Mouse (Mus musculus): ENCODE results near the gene Nf2. TPM values are rescaled to one million over a fixed set of nuclear protein-coding genes. Genes with fewer than 3 reads are reported as not detected.

Gene Nf2
- polyA plus RNA-seq, 1 experiment = 77.7 TPM

DNA sequence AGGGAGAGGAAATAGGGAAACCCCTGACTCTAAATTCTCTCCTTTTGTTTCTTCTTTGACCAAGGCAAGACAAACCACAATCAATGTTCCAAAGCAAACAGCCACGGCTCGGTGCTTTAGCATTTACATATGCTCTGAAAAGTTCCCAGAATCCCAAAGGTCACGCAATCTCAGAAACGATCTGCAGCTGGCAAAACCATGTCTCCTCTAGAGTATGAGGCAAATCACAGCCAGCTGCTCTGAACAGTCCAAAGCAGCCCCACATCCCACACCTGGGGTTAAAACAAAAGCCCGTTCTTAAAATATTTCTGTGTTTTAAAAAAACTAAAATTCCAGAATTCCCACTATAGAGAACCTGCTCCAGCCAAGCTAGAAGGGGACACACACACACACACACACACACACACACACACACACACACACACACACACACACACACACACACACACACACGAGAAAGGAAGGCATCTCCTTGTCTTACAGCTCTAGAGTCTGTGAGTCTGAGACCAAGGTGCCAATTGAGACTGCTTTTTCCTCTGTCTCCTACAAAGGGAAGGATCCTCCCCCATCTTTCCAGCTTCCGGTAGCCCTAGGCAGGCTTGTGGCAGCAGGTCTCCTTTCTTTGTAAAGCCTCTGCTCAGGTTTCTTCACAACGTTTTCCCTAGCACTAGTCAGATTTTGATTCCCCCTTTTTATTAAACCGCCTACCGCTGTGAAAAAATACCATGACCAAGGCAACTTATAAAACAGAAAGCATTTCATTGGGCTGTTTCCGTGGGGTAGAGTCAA, 12.7 kb upstream of the Nf2 start:
- peak overlapping the region; percentile 94 for H3K27ac ChIP-seq (ENCODE audit: insufficient read depth, low read length)
- peak overlapping the region; percentile 38 for H3K9ac ChIP-seq (ENCODE audit: low read depth, poor library complexity, severe bottlenecking)
- H3K36me3 ChIP-seq (ENCODE audit: control insufficient read depth, insufficient read depth, low read length, poor library complexity, severe bottlenecking) = no peaks in the 10 kb centered on the region
- H3K4me3 ChIP-seq (ENCODE audit: low read depth, low read length) = peak overlapping the region; percentile 34; the same call in 1 of the 2 replicates
- 0 out of 2 replicates have a peak, but pooled peaks have one; percentile 13 for TF ChIP-seq EP300 (IDR thresholded peaks at IDR 0.05; ENCODE audit: insufficient read depth, low read depth, low read length)
- no peak for TF ChIP-seq CTCF (IDR thresholded peaks at IDR 0.05; ENCODE audit: low read depth, low read length)
- TF ChIP-seq POLR2A (IDR thresholded peaks at IDR 0.05; ENCODE audit: insufficient read depth, low read length) = no peak
- H3K9me3 ChIP-seq (replicated peaks; ENCODE audit: control insufficient read depth, insufficient read depth, low read length, poor library complexity, severe bottlenecking) = no peaks in the 10 kb centered on the region
- no peaks in the 10 kb centered on the region for H3K27me3 ChIP-seq (ENCODE audit: control insufficient read depth, insufficient read depth, low read length, poor library complexity, severe bottlenecking)
- H3K4me1 ChIP-seq (ENCODE audit: control insufficient read depth, insufficient read depth, low read length) = peaks cover 6% of the 10 kb centered on the region

DNA sequence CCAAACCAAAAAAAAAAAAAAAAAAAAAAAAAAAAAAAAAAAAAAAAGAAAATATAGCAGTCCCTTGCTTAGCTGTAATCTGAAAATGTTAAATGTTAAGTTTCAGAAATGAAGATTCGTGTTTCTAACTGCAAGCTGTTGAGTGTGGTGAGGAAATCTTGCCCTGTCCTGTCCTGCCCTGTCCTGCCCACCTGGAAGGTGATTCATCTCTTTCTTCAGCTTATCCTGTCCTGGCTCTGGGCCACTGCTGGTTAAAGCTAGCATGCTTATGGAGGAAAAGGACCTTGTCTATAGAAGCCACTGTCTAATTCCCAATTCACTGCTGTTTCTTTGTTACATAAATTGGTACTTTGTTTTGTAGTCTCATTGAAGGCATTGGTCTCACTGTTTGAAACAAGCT, 11.7 kb upstream of the Nf2 start:
- H3K9me3 ChIP-seq (replicated peaks; ENCODE audit: control insufficient read depth, insufficient read depth, low read length, poor library complexity, severe bottlenecking) = no peaks in the 10 kb centered on the region
- peaks cover 6% of the 10 kb centered on the region for H3K4me1 ChIP-seq (ENCODE audit: control insufficient read depth, insufficient read depth, low read length)
- H3K9ac ChIP-seq (ENCODE audit: low read depth, poor library complexity, severe bottlenecking) = 0 out of 2 replicates have a peak overlapping the region, but pooled peaks have one; percentile 38
- no peak overlapping the region for H3K4me3 ChIP-seq (ENCODE audit: low read depth, low read length)
- no peaks in the 10 kb centered on the region for H3K36me3 ChIP-seq (ENCODE audit: control insufficient read depth, insufficient read depth, low read length, poor library complexity, severe bottlenecking)
- H3K27me3 ChIP-seq (ENCODE audit: control insufficient read depth, insufficient read depth, low read length, poor library complexity, severe bottlenecking) = no peaks in the 10 kb centered on the region
- peak overlapping the region; percentile 94 for H3K27ac ChIP-seq (ENCODE audit: insufficient read depth, low read length)
- TF ChIP-seq POLR2A (IDR thresholded peaks at IDR 0.05; ENCODE audit: insufficient read depth, low read length) (no peak), EP300 (IDR thresholded peaks at IDR 0.05; ENCODE audit: insufficient read depth, low read depth, low read length) (0 out of 2 replicates have a peak, but pooled peaks have one; percentile 11), CTCF (IDR thresholded peaks at IDR 0.05; ENCODE audit: low read depth, low read length) (no peak)

DNA sequence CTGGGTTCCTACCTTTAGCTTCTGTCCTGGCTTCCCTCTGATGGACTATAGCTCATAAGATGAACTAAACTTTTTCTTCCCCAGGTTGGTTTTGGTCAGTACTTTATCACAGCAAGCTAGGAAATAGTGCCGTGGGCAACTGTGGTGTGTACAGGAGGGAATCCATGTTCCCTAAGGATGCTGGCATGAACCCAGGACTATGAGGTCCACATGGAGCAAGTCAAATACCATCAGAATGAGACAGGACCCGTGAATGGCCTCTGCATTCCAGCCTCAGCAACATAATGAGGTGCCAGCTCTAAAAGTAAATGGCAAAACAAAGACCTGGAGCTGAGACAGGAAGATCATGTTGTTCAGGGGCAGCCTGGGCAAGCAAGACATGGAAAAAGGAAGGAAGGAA, 9.1 kb upstream of the Nf2 start:
- no peak overlapping the region for H3K27ac ChIP-seq (ENCODE audit: insufficient read depth, low read length)
- TF ChIP-seq EP300 (IDR thresholded peaks at IDR 0.05; ENCODE audit: insufficient read depth, low read depth, low read length) = no peak
- TF ChIP-seq POLR2A (IDR thresholded peaks at IDR 0.05; ENCODE audit: insufficient read depth, low read length) = no peak
- TF ChIP-seq CTCF (IDR thresholded peaks at IDR 0.05; ENCODE audit: low read depth, low read length) = no peak
- no peak overlapping the region for H3K4me3 ChIP-seq (ENCODE audit: low read depth, low read length)
- no peak overlapping the region for H3K9ac ChIP-seq (ENCODE audit: low read depth, poor library complexity, severe bottlenecking)
- no peaks in the 10 kb centered on the region for H3K27me3 ChIP-seq (ENCODE audit: control insufficient read depth, insufficient read depth, low read length, poor library complexity, severe bottlenecking)
- peaks cover 8% of the 10 kb centered on the region for H3K4me1 ChIP-seq (ENCODE audit: control insufficient read depth, insufficient read depth, low read length)
- H3K36me3 ChIP-seq (ENCODE audit: control insufficient read depth, insufficient read depth, low read length, poor library complexity, severe bottlenecking) = no peaks in the 10 kb centered on the region
- no peaks in the 10 kb centered on the region for H3K9me3 ChIP-seq (replicated peaks; ENCODE audit: control insufficient read depth, insufficient read depth, low read length, poor library complexity, severe bottlenecking)

DNA sequence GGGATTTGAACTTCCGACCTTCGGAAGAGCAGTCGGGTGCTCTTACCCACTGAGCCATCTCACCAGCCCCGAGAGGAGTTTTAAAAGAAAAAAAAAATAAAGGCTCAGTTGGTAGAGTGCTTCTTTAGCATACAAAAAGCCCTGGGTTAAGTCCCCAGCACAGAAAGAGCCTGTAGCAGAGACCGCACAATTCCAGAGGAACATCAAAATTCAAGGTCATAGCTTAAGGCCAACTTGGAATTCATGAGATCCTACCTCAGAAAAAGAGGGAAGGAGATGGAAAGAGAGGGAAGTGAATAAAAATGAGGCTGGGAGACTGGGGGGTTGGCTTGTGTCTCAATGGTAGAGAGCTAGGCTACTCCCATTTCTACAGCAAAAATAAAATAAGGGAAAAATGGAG, 4.8 kb upstream of the Nf2 start:
- H3K9ac ChIP-seq (ENCODE audit: low read depth, poor library complexity, severe bottlenecking) = no peak overlapping the region
- peak overlapping the region; percentile 94 for H3K27ac ChIP-seq (ENCODE audit: insufficient read depth, low read length)
- H3K27me3 ChIP-seq (ENCODE audit: control insufficient read depth, insufficient read depth, low read length, poor library complexity, severe bottlenecking) = no peaks in the 10 kb centered on the region
- peaks cover 2% of the 10 kb centered on the region for H3K4me1 ChIP-seq (ENCODE audit: control insufficient read depth, insufficient read depth, low read length)
- no peak for TF ChIP-seq CTCF (IDR thresholded peaks at IDR 0.05; ENCODE audit: low read depth, low read length)
- TF ChIP-seq POLR2A (IDR thresholded peaks at IDR 0.05; ENCODE audit: insufficient read depth, low read length) = no peak
- TF ChIP-seq EP300 (IDR thresholded peaks at IDR 0.05; ENCODE audit: insufficient read depth, low read depth, low read length) = no peak
- H3K4me3 ChIP-seq (ENCODE audit: low read depth, low read length) = no peak overlapping the region
- no peaks in the 10 kb centered on the region for H3K36me3 ChIP-seq (ENCODE audit: control insufficient read depth, insufficient read depth, low read length, poor library complexity, severe bottlenecking)
- H3K9me3 ChIP-seq (replicated peaks; ENCODE audit: control insufficient read depth, insufficient read depth, low read length, poor library complexity, severe bottlenecking) = peaks cover 8% of the 10 kb centered on the region

DNA sequence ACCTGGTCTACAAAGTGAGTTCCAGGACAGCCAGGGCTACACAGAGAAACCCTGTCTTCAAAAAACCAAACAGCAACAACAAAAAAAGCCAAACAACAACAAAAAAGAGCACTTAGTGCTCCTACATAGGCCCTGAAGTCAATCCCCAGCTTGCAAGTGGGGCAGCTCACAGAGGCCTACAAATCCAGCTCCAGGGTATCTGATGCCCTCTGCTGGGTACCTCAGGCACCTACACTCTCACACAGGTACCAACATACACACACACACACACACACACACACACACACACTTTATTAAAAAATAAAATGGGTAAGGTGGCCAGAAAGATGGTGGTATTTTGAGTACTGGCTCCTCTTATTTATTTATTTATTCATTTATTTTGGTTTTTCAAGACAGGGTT, 3.7 kb upstream of the Nf2 start:
- Histone ChIP-seq H3K27me3 (ENCODE audit: control insufficient read depth, insufficient read depth, low read length, poor library complexity, severe bottlenecking) (no peaks in the 10 kb centered on the region), H3K4me1 (ENCODE audit: control insufficient read depth, insufficient read depth, low read length) (peaks cover 2% of the 10 kb centered on the region), H3K27ac (ENCODE audit: insufficient read depth, low read length) (no peak overlapping the region), H3K9me3 (replicated peaks; ENCODE audit: control insufficient read depth, insufficient read depth, low read length, poor library complexity, severe bottlenecking) (peaks cover 8% of the 10 kb centered on the region), H3K9ac (ENCODE audit: low read depth, poor library complexity, severe bottlenecking) (no peak overlapping the region), H3K36me3 (ENCODE audit: control insufficient read depth, insufficient read depth, low read length, poor library complexity, severe bottlenecking) (no peaks in the 10 kb centered on the region), H3K4me3 (ENCODE audit: low read depth, low read length) (no peak overlapping the region)
- no peak for TF ChIP-seq CTCF (IDR thresholded peaks at IDR 0.05; ENCODE audit: low read depth, low read length)
- TF ChIP-seq EP300 (IDR thresholded peaks at IDR 0.05; ENCODE audit: insufficient read depth, low read depth, low read length) = no peak
- TF ChIP-seq POLR2A (IDR thresholded peaks at IDR 0.05; ENCODE audit: insufficient read depth, low read length) = no peak

DNA sequence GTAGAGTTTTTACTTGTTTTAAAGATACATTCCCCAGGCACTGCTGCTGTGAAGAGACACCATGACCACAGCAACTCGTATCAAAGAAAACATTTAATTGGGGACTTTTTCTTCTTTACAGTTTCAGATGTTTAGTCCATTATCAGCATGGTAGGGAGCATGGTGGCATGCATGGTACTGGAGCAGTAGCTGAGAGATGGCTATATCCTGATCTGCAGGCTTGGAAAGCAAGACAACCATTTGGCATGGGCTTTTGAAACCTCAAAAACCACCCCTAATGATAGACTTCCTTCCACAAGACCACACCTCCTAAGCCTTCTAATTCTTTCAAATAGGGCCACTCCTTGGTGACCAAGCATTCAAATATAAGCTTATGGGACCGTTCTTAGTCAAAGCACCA, 1.1 kb upstream of the Nf2 start:
- Histone ChIP-seq H3K4me3 (ENCODE audit: low read depth, low read length) (no peak overlapping the region), H3K4me1 (ENCODE audit: control insufficient read depth, insufficient read depth, low read length) (peaks cover 2% of the 10 kb centered on the region), H3K27ac (ENCODE audit: insufficient read depth, low read length) (no peak overlapping the region), H3K9me3 (replicated peaks; ENCODE audit: control insufficient read depth, insufficient read depth, low read length, poor library complexity, severe bottlenecking) (peaks cover 8% of the 10 kb centered on the region), H3K36me3 (ENCODE audit: control insufficient read depth, insufficient read depth, low read length, poor library complexity, severe bottlenecking) (peaks cover 4% of the 10 kb centered on the region; the same call in 1 of the 2 replicates), H3K27me3 (ENCODE audit: control insufficient read depth, insufficient read depth, low read length, poor library complexity, severe bottlenecking) (no peaks in the 10 kb centered on the region), H3K9ac (ENCODE audit: low read depth, poor library complexity, severe bottlenecking) (no peak overlapping the region; the same call in 1 of the 2 replicates)
- no peak for TF ChIP-seq POLR2A (IDR thresholded peaks at IDR 0.05; ENCODE audit: insufficient read depth, low read length)
- TF ChIP-seq CTCF (IDR thresholded peaks at IDR 0.05; ENCODE audit: low read depth, low read length) = no peak
- no peak for TF ChIP-seq EP300 (IDR thresholded peaks at IDR 0.05; ENCODE audit: insufficient read depth, low read depth, low read length)
